Mouse (Mus musculus) thymus, adult 2 months (tissue): ENCODE results near the gene Adora2a.

ENCODE experiments used
- CTCF ChIP-seq: fragments of 200-500 bp; IDR thresholded peaks from 2 replicates; pipeline ENCODE4 v1.5.1; 2012; ENCODE audit warnings: mild to moderate bottlenecking, control low read depth, low read length, moderate library complexity, borderline replicate concordance; ENCODE audit not compliant: control insufficient read depth, poor library complexity, insufficient read depth; ENCODE audit errors: extremely low read depth
- POLR2A ChIP-seq: fragments of 200-500 bp; IDR thresholded peaks from 2 replicates; pipeline ENCODE4 v1.6.1; 2012; ENCODE audit warnings: mild to moderate bottlenecking, low read length, control low read depth, moderate library complexity; ENCODE audit not compliant: control insufficient read depth, poor library complexity, insufficient read depth; ENCODE audit errors: extremely low read depth

DNA sequence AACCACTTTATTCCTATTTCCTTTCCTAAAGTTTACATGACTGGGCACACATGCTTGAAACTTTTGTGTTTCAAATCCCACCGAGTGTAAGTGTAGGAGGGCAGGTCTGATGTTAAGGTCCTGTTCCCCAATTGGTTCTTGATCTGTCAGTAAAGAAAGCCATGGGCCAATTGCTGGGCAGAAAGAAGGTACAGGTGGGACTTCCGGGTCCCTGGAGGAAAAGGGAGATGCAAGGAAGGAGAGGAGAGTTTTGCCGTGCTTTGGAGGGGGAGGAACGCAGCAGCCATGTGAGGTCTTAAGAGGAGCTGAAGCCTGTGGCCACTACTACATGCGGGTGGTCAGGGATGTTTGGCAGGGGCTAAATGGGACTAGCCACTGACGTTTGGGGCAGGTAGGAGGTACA is 48.6 kb downstream of the Adora2a start:
- TF ChIP-seq POLR2A (no peak), CTCF (no peak)
